Mouse (Mus musculus): Measurements from ENCODE around the gene Slc45a2.
A peak's percentile ranks its signal among the peaks of the same experiment; 100 is the strongest.
"Not testable (repeated sequence)": the region's sequence is repeated elsewhere in the genome, so short reads cannot be mapped to it uniquely, and the experiment has no call there.

Gene Slc45a2

DNA sequence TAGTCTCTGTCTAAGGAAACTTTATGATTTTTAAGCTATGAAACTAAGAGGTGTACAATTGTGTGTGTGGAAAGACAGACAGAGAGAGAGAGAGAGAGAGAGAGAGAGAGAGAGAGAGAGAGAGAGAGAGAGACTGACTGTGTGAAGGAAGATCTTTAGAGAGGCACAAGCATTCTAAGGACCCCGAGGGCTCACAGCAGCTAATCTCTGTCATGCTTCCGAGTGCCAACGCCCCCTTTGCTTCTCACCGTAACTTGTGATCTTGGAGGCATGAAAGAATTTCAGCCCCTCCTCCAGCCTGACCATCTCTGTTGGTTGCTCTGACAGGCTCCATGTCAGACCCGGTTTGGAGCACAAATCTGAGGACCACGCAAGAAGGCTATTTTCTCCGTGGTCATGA lies at the start of gene Slc45a2:
Gene Slc45a2, plus strand, starts transcription at position 301 of the 400 bp plus-strand sequence.
- no peak for DNase-seq

GRCm38 (mm10) chr15:10951951-10952759 lies 48.4 kb upstream of the Slc45a2 start, which contains the start of gene C1qtnf3:
Gene C1qtnf3 (plus strand): TSS chr15:10952332.
- DNase-seq = peak; percentile 4 to 15

- DNase-seq = no peak
Measured at GRCm38 (mm10) chr15:10952760-10953305, 47.7 kb upstream of the Slc45a2 start.

DNA sequence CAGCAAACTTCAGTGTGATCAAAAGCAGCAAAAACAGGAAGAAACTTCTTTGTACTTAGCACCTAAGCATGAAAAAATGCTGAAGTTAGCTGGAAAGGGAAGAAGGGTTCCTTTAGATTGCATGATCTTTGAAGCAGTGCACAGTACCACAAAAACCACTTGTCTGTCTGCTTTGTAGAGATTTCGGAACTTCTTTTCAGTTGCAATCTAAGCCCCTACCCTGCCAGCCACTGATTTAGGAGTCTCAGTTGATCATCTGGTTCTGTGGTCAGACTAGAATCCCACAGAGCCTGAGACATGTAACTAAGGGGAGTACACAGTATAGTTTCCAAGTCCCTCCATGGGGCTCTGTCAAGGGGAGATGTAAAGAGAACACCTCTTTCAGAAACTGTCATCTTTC lies 47.1 kb upstream of the Slc45a2 start:
- no peak for DNase-seq

GRCm38 (mm10) chr15:10954381-10955016 lies 46.0 kb upstream of the Slc45a2 start:
- no peak for DNase-seq

DNA sequence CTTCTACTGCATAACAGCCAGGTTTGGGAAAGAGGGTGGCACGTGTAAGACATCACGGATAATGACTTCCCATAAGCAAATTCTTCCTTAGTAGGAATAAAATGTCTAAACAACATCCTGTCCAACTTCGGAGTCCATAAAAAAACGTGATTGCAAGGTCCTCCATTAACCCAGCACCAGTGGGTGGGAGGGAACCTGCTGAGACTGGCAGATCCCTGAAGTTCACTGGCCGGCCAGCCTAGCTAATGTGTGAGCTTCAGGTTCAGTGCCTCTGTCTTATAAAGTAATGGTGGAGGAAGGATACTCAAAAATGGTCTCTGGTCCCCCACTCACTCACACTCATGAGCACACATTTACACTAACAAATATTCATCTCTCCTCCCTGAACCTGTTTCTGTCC lies 45.4 kb upstream of the Slc45a2 start:
- no peak for DNase-seq

GRCm38 (mm10) chr15:10956706-10957105 lies 43.8 kb upstream of the Slc45a2 start:
- no peak for DNase-seq

GRCm38 (mm10) chr15:10959277-10960026 lies 41.1 kb upstream of the Slc45a2 start:
- DNase-seq = no peak

- DNase-seq = no peak
Measured at GRCm38 (mm10) chr15:10960267-10960666, 40.3 kb upstream of the Slc45a2 start.

DNA sequence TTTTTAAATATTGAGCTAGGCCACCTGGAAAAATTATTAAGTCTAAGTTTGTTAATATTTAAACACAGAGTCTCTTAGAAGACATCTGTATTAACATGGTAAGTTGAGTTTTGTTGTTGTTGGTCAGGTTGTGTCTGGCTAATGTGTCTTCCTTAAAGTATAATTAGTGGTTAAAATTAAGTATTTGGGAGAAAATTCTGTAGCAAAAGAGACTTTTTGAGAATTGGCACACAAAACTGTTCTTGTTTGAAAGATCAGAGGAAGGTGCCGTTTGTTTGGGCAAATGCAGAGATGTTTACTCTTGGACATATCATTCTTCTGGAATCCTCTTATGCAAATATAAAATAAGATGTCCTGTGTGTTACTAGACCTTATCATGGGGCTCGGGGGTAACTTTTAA lies 37.9 kb upstream of the Slc45a2 start:
- no peak for DNase-seq

DNA sequence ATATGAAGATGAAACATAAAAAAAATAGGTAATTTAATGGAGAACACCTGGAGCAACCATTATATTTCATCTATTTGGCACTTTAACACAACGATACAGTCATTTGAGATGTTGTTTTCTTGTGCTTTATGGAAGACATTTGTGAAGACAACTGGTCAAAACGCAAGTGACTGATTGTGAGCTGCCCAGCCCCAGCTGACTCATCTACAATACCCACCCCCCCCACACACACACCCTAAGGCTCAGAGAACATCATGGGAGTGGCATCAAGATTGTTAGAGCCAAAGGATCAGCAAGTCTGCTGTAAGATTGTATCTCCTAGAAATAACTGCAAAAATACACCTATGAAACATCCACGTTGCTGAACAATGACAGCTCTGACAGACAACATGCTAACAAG lies 31.1 kb upstream of the Slc45a2 start:
- no peak for DNase-seq

DNA sequence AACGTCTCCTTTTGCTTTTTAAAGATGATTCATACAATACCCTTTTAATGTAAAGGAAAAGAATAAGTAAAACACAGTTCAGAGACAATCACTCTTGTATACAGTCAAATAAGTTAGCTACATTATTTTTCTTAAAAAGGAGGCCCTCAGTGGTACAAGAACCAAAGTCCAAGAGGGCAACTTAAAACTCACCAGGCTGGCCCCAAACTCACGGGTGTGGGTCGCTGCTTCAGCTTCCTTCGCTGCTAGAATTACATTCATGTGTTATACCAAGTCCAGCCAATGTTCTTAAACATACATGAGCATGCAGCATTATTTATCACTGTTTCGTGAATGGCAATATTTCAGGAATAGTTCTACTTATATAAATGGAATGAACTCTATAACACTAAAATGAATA lies 29.7 kb upstream of the Slc45a2 start:
- DNase-seq = no peak

DNA sequence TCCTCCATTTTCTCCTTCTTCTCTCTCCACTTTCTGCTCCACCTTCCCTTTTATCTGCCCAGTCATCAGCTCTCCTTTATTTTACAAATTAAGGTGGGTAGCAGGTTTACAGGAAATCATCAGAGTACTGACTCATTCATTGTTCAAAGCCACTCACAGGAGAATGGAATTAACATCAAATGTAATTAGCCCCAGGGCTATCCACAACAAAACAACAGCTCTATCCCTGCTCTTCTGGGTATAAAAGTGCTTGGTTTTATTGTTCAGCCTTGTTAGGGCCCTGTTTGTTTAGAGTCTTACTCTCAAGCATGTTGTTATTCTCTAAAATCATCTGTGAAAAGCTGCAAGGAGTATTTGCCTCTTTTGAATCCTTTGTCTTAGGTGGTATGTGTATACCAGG lies 23.4 kb upstream of the Slc45a2 start:
- no peak for DNase-seq

DNA sequence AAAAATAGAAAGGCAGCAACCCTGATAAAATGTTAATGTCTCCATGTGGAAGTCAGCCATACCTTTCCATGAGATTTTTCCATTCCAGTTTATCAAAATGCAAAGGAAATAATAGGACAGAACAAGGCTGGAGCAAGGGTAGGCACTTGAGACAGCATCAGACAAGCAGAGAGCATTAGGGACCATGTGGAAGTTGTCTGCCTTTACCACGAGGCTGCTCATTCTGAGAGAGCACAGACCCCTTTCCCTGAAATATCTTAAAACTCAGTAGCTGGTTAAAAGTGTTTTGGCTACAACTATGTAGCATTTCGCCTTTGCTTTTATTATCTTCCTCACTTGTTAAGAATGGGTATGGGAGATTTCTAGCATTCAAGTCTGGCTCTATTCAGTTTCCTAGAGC lies 19.8 kb upstream of the Slc45a2 start:
- DNase-seq = no peak

DNA sequence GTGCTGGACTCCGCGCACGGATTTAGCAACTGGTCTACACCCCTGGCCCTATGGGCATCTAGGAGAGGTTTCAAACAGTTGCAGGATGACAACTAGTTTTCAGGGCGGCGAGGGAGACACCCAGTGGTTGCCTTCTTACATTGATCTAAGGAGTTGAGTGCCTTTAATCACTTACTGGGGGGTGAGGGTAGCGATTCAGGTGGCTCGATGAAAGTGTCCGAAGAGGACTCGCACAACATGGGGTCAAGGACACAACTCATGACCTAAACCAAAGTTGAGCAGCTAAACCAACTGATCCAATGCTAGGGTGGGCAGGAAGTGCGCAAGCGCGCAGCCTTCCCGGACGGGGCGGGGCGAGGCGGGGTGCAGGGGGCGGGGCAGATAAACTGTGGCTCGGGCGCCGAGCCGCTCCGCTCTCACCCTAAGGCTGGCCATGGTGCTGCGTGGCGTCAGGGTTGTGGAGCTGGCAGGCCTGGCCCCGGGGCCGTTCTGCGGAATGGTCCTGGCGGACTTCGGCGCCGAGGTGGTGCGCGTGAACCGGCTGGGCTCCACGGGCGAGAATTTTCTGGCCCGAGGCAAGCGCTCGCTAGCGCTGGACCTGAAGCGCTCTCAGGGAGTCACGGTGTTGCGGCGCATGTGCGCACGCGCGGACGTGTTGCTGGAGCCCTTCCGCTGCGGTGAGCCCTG lies 19.0 kb upstream of the Slc45a2 start, which contains the start of gene Amacr:
Gene Amacr, plus strand, starts transcription at position 380 of the 687 bp plus-strand sequence.
- DNase-seq = peak; percentile 90 to 96

GRCm38 (mm10) chr15:10982064-10982435 lies 18.5 kb upstream of the Slc45a2 start:
- DNase-seq = no peak

- no peak for DNase-seq
Measured at GRCm38 (mm10) chr15:10985756-10986155, 14.8 kb upstream of the Slc45a2 start.

GRCm38 (mm10) chr15:10986477-10986876 lies 14.0 kb upstream of the Slc45a2 start:
- not testable (repeated sequence) for DNase-seq

DNA sequence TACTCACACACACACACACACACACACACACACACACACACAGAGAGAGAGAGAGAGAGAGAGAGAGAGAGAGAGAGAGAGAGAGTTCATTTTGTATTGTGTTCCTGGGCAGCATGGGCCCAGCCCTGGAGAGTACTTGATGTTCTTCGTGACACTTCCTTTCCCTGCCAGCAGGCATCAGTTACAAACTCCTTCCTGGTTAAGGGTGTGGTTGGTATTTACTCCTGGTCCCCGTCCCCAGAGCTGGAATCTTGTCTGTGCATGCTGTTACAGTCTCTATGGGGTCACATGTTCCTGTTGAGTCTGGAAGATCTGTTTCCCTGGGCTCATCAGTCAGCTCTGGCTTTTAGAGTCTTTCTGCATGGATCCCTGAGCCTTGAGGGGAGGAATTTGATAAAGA lies 10.1 kb upstream of the Slc45a2 start:
- DNase-seq = no peak

DNA sequence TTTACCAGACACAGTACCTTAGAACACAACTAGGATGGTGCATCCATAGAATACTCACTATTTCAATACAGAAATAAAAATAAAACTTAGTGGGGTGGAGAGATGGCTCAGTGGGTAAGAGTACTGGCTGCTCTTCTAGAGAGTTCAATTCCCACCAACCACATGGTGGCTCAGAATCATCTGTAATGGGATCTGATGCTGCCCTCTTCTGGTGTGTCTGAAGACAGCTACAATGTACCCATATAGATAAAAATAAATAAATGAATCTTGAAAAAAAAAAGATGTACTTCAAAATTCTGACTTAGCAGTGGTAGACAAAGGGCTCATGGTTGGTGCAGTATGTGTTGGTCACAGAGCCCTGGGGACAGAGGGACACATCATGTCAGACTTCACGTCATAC lies 9.0 kb upstream of the Slc45a2 start:
- no peak for DNase-seq

- DNase-seq = peak in 1 of 2 experiments; percentile 10
Measured at GRCm38 (mm10) chr15:10999832-11000231, 689 bp upstream of the Slc45a2 start.

DNA sequence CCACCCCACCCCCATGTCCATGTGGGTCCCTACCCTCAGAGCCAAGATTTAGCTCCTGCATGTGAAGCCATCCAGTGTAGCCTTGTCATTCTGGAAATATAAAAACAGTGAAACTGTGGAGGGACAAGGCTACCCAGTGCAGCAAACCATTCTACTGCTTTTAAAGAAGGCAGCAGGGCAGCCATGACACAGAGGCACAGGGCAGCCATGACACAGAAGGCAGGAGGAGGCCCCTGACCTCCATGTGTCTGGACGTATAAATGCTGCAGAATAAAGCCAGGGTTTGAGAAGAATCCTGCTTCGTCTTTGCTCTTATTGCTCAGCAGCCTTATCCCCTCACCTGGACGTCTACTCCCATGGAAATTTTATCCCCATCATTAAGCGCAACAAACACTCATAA lies 3.3 kb downstream of the Slc45a2 start:
- DNase-seq = no peak

- DNase-seq = no peak
Measured at GRCm38 (mm10) chr15:11004646-11005045, 4.1 kb downstream of the Slc45a2 start.

Data from cerebellum, adult 18-20 months (tissue).